Mouse (Mus musculus) thymus, adult 2 months (tissue): ENCODE results near the gene Far1. TPM values are rescaled to one million over a fixed set of nuclear protein-coding genes. Genes with fewer than 3 reads are reported as not detected.
A peak's percentile ranks its signal among the peaks of the same experiment; 100 is the strongest.

Experiments used
- DNase-seq: peaks from one replicate; pipeline ENCODE4 v3.0.0; 2021
- H3K27ac ChIP-seq: fragments of 200-500 bp; 2 replicates; pipeline ENCODE4 v1.5.1; 2012; ENCODE audit warnings: low read length, control low read depth; ENCODE audit not compliant: control insufficient read depth, insufficient read depth
- H3K27me3 ChIP-seq: fragments of 200-500 bp; 2 replicates; pipeline ENCODE4 v1.6.1; 2012; ENCODE audit warnings: mild to moderate bottlenecking, low read length, moderate library complexity, mixed read lengths; ENCODE audit not compliant: control insufficient read depth, insufficient read depth
- H3K36me3 ChIP-seq: fragments of 200-500 bp; 2 replicates; pipeline ENCODE4 v1.6.1; 2012; ENCODE audit warnings: mild to moderate bottlenecking, low read length, moderate library complexity; ENCODE audit not compliant: control insufficient read depth, insufficient read depth
- H3K4me1 ChIP-seq: fragments of 200-500 bp; replicated peaks from 2 replicates; pipeline ENCODE4 v1.6.1; 2012; ENCODE audit warnings: low read length; ENCODE audit not compliant: control insufficient read depth, insufficient read depth
- H3K4me3 ChIP-seq: fragments of 200-500 bp; 2 replicates; pipeline ENCODE4 v1.5.1; 2012; ENCODE audit warnings: mild to moderate bottlenecking, low read length, control low read depth, moderate library complexity; ENCODE audit not compliant: control insufficient read depth, insufficient read depth
- CTCF ChIP-seq: fragments of 200-500 bp; IDR thresholded peaks from 2 replicates; pipeline ENCODE4 v1.5.1; 2012; ENCODE audit warnings: mild to moderate bottlenecking, control low read depth, low read length, moderate library complexity, borderline replicate concordance; ENCODE audit not compliant: control insufficient read depth, poor library complexity, insufficient read depth; ENCODE audit errors: extremely low read depth
- POLR2A ChIP-seq: fragments of 200-500 bp; IDR thresholded peaks from 2 replicates; pipeline ENCODE4 v1.6.1; 2012; ENCODE audit warnings: mild to moderate bottlenecking, low read length, control low read depth, moderate library complexity; ENCODE audit not compliant: control insufficient read depth, poor library complexity, insufficient read depth; ENCODE audit errors: extremely low read depth
- WGBS: fragments of 180-500 bp; shearing (Covaris S2); methylation state at CpG from one replicate; pipeline ENCODE4 v1.1.7; 2018; 5-methylcytosine and 5-hydroxymethylcytosine counted together
- polyA plus RNA-seq: library from polyadenylated mRNA; depleted of rRNA; stranded (reverse); fragments of >200 nt; gene quantifications from 2 replicates; pipeline ENCODE4 v1.2.3, GENCODE M21; 2012

The Far1 gene
- polyA plus RNA-seq, 1 experiment, result 16.8 TPM

DNA sequence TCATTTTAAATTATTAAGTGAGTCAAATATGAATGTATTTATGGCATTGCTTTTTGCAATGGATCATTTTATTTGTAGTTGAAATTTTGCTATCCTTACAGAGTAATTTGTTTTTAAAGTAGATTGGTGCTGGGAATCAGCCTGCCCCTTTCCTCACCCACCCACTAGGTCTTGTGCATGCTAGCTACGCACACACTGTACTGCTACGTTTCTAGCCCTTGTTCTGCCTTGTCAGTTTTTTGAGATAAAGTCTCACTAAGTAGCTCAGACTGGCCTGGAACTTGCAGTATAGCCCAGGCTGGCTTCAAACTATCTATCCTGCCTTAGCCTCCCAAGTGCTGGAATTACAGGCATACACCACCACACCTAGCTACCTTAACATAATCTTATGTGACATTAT is 38.9 kb downstream of the Far1 start:
- TF ChIP-seq POLR2A (no peak), CTCF (no peak)
- Histone ChIP-seq H3K36me3 (peaks cover 17% of the 10 kb centered on the region), H3K4me3 (no peak overlapping the region), H3K27ac (no peak overlapping the region), H3K4me1 (no peaks in the 10 kb centered on the region), H3K27me3 (no peaks in the 10 kb centered on the region)
- WGBS, result 95% methylated on average over 2 of the region's 2 CpGs
- DNase-seq, result no peak

DNA sequence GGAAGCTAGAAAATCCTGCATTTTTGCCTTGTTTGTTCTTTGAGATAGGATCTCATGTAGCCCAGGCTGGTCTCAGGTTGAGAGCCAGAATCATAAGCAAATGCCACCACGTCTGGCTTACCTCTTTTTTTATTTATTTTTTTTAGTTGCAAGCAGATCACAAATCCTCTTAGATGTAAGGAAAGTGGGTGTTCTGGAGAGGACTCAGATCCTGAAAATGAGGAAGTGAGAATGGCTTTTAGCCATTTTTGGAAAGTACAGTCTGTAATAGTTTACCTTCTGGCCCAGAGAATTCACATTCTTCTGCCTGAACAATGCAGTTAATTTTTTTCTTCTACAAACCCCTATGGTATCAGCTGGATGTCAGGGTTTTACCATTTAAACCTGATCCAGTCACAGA is 42.5 kb downstream of the Far1 start:
- DNase-seq, result no peak
- 40% methylated on average over 1 of the region's 1 CpGs for WGBS

DNA sequence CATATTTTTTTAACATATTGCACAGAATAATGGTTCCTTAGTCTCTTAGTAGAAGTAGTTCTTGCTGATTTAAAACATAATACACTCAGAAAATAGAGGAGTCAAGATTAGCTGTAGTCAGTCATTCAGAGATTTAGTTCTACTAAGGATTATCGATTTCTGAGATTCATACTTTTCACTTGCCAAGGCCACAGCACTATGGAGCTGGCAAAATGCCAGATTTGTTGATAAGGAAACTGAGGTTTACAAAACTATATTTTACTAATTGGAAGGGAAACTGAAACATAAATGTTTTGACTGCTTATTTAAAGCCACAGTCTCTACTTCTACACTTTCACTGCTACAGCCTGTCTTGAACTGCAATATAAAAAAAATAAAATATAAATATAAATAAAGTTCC is 53.3 kb downstream of the Far1 start:
- TF ChIP-seq POLR2A (no peak), CTCF (no peak)
- WGBS, result 96% methylated on average over 1 of the region's 1 CpGs
- no peak overlapping the region for H3K27ac ChIP-seq
- no peak overlapping the region for H3K4me3 ChIP-seq
- H3K4me1 ChIP-seq, result no peaks in the 10 kb centered on the region
- H3K36me3 ChIP-seq, result peaks cover 14% of the 10 kb centered on the region; the same call in 1 of the 2 replicates
- H3K27me3 ChIP-seq, result no peaks in the 10 kb centered on the region
- DNase-seq, result no peak

More for the DNA sequence above, 42.5 kb downstream of the Far1 start:
- no peaks in the 10 kb centered on the region for H3K27me3 ChIP-seq
- H3K4me1 ChIP-seq, result no peaks in the 10 kb centered on the region
- H3K36me3 ChIP-seq, result peaks cover 10% of the 10 kb centered on the region
- no peak overlapping the region for H3K4me3 ChIP-seq
- TF ChIP-seq POLR2A (no peak), CTCF (no peak)
- H3K27ac ChIP-seq, result no peak overlapping the region

- peaks cover 14% of the 10 kb centered on the region; the same call in 1 of the 2 replicates for H3K36me3 ChIP-seq
- TF ChIP-seq POLR2A, result no peak
- no peak for TF ChIP-seq CTCF
- DNase-seq, result no peak
- no peaks in the 10 kb centered on the region for H3K27me3 ChIP-seq
- no peaks in the 10 kb centered on the region for H3K4me1 ChIP-seq
- no peak overlapping the region for H3K27ac ChIP-seq
- H3K4me3 ChIP-seq, result no peak overlapping the region
- 91% methylated on average over 6 of the region's 6 CpGs for WGBS
Observed at GRCm38 (mm10) chr7:113571121-113571520, 57.5 kb downstream of the Far1 start.

DNA sequence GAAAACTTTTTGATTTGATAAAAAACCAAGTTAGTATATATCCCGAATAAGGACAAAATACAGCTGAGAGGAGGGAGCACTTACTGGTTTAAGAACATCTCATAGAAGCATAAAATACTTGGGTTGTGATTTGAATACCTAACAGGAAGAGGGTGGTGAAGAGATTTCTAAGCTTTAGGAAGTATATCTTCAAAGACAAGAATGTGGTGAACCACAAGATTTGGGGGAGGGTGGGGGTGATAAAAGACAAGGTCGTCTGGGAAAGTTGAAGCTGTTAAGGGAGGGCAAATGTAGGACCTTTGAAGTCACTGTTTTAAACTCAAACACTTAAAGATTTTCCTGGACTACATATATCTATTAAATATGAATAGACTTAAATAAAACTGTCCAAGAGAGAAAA is 59.1 kb downstream of the Far1 start:
- H3K27ac ChIP-seq, result no peak overlapping the region
- H3K36me3 ChIP-seq, result peaks cover 6% of the 10 kb centered on the region; the same call in 1 of the 2 replicates
- H3K4me1 ChIP-seq, result no peaks in the 10 kb centered on the region
- WGBS, result 7% methylated on average over 2 of the region's 2 CpGs
- H3K27me3 ChIP-seq, result no peaks in the 10 kb centered on the region
- H3K4me3 ChIP-seq, result no peak overlapping the region
- peak; percentile 20 for DNase-seq
- TF ChIP-seq POLR2A (no peak), CTCF (no peak)

DNA sequence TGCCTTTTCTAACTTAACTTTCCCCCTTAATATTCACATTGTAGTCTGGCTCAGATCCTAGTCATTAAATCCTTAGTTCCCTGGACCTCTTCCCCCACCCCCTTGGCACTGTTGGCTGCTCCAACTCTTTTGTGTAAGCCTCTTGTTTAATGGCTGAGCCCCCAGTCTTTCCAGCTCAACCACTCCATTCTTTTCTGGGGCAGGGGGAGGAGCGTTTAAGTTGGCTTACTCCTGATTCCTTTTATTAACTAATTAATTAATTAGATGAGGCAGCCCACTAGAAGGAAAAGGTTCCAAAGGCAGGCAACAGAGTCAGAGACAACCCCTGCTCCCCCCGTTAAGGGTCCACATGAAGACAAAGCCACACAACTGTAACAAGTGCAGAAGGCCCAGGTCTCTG is 68.5 kb downstream of the Far1 start:
- H3K27ac ChIP-seq, result no peak overlapping the region
- 95% methylated on average over 2 of the region's 2 CpGs for WGBS
- H3K4me1 ChIP-seq, result no peaks in the 10 kb centered on the region
- TF ChIP-seq POLR2A (no peak), CTCF (no peak)
- no peak for DNase-seq
- H3K36me3 ChIP-seq, result no peaks in the 10 kb centered on the region
- H3K4me3 ChIP-seq, result no peak overlapping the region
- no peaks in the 10 kb centered on the region for H3K27me3 ChIP-seq

- Histone ChIP-seq H3K27me3 (no peaks in the 10 kb centered on the region), H3K4me1 (no peaks in the 10 kb centered on the region), H3K36me3 (no peaks in the 10 kb centered on the region), H3K27ac (no peak overlapping the region), H3K4me3 (no peak overlapping the region)
- DNase-seq, result no peak
- TF ChIP-seq CTCF (no peak), POLR2A (no peak)
- 95% methylated on average over 2 of the region's 2 CpGs for WGBS
Observed at GRCm38 (mm10) chr7:113589211-113589610, 75.6 kb downstream of the Far1 start.
